Mouse (Mus musculus): ENCODE results near the gene Cox15. TPM values are rescaled to one million over a fixed set of nuclear protein-coding genes. Genes with fewer than 3 reads are reported as not detected.
A peak's percentile ranks its signal among the peaks of the same experiment; 100 is the strongest.

The Cox15 gene
- polyA plus RNA-seq, 1 experiment from 2014 or later, result 14.3 TPM

DNA sequence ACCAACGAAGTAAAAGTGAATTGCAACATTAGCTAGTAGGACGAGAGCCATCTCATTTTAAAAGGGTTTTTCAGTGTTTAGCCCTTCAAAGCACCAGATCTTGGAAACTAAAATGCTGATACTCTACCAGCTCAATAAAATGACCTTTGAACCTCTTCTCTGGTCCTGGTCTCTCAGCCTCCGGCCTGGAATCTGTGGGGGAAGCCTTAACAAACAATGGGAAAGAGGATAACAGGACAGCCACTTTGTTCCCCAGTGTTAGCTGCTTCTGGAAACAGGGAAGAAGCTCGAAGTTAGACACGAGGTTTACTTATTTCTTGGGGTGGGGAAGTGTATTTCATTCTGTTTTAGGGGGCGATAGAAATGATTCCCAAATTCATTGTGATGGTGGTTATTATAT is 19.5 kb upstream of the Cox15 start:
- Histone ChIP-seq H3K27ac (no peak overlapping the region), H3K79me2 (ENCODE audit: inconsistent target) (no peaks in the 10 kb centered on the region), H3K36me3 (ENCODE audit: inconsistent target) (peaks cover 21% of the 10 kb centered on the region; the same call in 1 of the 2 replicates), H3K4me3 (ENCODE audit: inconsistent target) (no peak overlapping the region)
- WGBS (ENCODE audit: missing documents), result 81% methylated on average over 6 of the region's 6 CpGs

DNA sequence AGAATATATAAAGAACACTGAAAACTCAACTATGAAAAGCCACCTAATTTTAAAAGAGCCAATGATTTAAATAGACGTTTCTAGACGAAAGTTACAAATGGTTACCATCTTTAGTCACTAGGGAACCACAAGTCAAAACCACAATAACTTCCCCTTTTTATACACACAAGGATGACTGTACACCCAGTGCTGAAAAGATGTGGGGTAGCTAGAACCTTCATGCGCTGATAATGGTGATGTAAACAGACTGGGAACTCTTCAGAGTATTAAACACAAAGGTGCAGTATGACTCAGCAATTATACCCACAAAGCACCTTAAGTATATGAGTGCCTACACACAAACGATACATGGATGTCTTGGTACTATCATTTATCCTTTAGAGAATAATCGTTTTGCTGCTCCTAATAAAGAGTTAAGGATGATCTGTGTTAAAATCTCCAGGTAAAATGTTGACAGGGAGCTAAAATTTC is 18.7 kb upstream of the Cox15 start:
- H3K36me3 ChIP-seq (ENCODE audit: inconsistent target), result peaks cover 27% of the 10 kb centered on the region; the same call in 1 of the 2 replicates

DNA sequence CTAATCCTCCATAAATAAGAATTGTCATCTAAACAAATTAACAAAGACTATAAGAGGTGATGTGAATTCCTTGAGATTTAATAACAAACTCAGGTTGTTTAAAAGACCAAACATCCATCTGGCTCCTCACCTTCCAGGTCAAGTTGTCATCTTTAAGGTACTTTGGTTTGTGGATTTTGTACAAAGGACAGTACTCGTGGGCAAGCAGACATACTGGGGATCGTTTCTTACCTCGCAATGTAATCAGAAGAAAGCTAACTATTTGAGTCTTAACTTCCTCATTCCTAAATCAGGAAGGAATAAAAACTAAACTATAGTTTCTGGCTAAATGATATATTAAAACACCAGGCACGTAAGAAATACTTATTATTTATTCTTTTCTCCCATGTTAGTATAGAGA is 17.8 kb upstream of the Cox15 start:
- WGBS (ENCODE audit: missing documents), result 3% methylated on average over 4 of the region's 4 CpGs
- Histone ChIP-seq H3K79me2 (ENCODE audit: inconsistent target) (no peaks in the 10 kb centered on the region), H3K4me3 (ENCODE audit: inconsistent target) (no peak overlapping the region), H3K36me3 (ENCODE audit: inconsistent target) (peaks cover 27% of the 10 kb centered on the region; the same call in 1 of the 2 replicates), H3K27ac (no peak overlapping the region)

More for the DNA sequence above, 18.7 kb upstream of the Cox15 start:
- 8% methylated on average over 5 of the region's 5 CpGs for WGBS (ENCODE audit: missing documents)
- Histone ChIP-seq H3K27ac (peak overlapping the region; percentile 28), H3K4me3 (ENCODE audit: inconsistent target) (no peak overlapping the region), H3K79me2 (ENCODE audit: inconsistent target) (no peaks in the 10 kb centered on the region)

GRCm38 (mm10) chr19:43769366-43769960 is 16.7 kb upstream of the Cox15 start:
- H3K79me2 ChIP-seq (ENCODE audit: inconsistent target), result no peaks in the 10 kb centered on the region
- H3K27ac ChIP-seq, result no peak overlapping the region
- no peak overlapping the region for H3K4me3 ChIP-seq (ENCODE audit: inconsistent target)
- WGBS (ENCODE audit: missing documents), result 92% methylated on average over 5 of the region's 5 CpGs
- peaks cover 30% of the 10 kb centered on the region; the same call in 1 of the 2 replicates for H3K36me3 ChIP-seq (ENCODE audit: inconsistent target)

- Histone ChIP-seq H3K36me3 (ENCODE audit: inconsistent target) (peaks cover 38% of the 10 kb centered on the region; the same call in 1 of the 2 replicates), H3K4me3 (ENCODE audit: inconsistent target) (no peak overlapping the region), H3K79me2 (ENCODE audit: inconsistent target) (no peaks in the 10 kb centered on the region), H3K27ac (no peak overlapping the region)
- WGBS (ENCODE audit: missing documents), result 93% methylated on average over 9 of the region's 9 CpGs
Measured at GRCm38 (mm10) chr19:43767549-43768322, 14.9 kb upstream of the Cox15 start.

GRCm38 (mm10) chr19:43766451-43766850 is 13.7 kb upstream of the Cox15 start:
- Histone ChIP-seq H3K79me2 (ENCODE audit: inconsistent target) (no peaks in the 10 kb centered on the region), H3K27ac (no peak overlapping the region), H3K36me3 (ENCODE audit: inconsistent target) (peaks cover 38% of the 10 kb centered on the region; the same call in 1 of the 2 replicates), H3K4me3 (ENCODE audit: inconsistent target) (no peak overlapping the region)
- WGBS (ENCODE audit: missing documents), result 95% methylated on average over 5 of the region's 5 CpGs

- Histone ChIP-seq H3K36me3 (ENCODE audit: inconsistent target) (peaks cover 38% of the 10 kb centered on the region; the same call in 1 of the 2 replicates), H3K79me2 (ENCODE audit: inconsistent target) (no peaks in the 10 kb centered on the region), H3K27ac (no peak overlapping the region), H3K4me3 (ENCODE audit: inconsistent target) (no peak overlapping the region)
- 85% methylated on average over 2 of the region's 2 CpGs for WGBS (ENCODE audit: missing documents)
Measured at GRCm38 (mm10) chr19:43762410-43762809, 9.6 kb upstream of the Cox15 start.

- peaks cover 33% of the 10 kb centered on the region; the same call in 1 of the 2 replicates for H3K36me3 ChIP-seq (ENCODE audit: inconsistent target)
- no peak overlapping the region for H3K27ac ChIP-seq
- no peaks in the 10 kb centered on the region for H3K79me2 ChIP-seq (ENCODE audit: inconsistent target)
- no peak overlapping the region for H3K4me3 ChIP-seq (ENCODE audit: inconsistent target)
Measured at GRCm38 (mm10) chr19:43761543-43762256, 8.9 kb upstream of the Cox15 start.

- Histone ChIP-seq H3K36me3 (ENCODE audit: inconsistent target) (peaks cover 36% of the 10 kb centered on the region; the same call in 1 of the 2 replicates), H3K27ac (no peak overlapping the region), H3K4me3 (ENCODE audit: inconsistent target) (no peak overlapping the region), H3K79me2 (ENCODE audit: inconsistent target) (no peaks in the 10 kb centered on the region)
- 34% methylated on average over 6 of the region's 6 CpGs for WGBS (ENCODE audit: missing documents)
Measured at GRCm38 (mm10) chr19:43760504-43760903, 7.7 kb upstream of the Cox15 start.

- H3K27ac ChIP-seq, result no peak overlapping the region
- WGBS (ENCODE audit: missing documents), result 87% methylated on average over 2 of the region's 2 CpGs
- H3K36me3 ChIP-seq (ENCODE audit: inconsistent target), result peaks cover 20% of the 10 kb centered on the region; the same call in 1 of the 2 replicates
- no peak overlapping the region for H3K4me3 ChIP-seq (ENCODE audit: inconsistent target)
- peaks cover 18% of the 10 kb centered on the region for H3K79me2 ChIP-seq (ENCODE audit: inconsistent target)
Measured at GRCm38 (mm10) chr19:43754872-43755271, 2.1 kb upstream of the Cox15 start.

GRCm38 (mm10) chr19:43754237-43754636 is 1.4 kb upstream of the Cox15 start:
- Histone ChIP-seq H3K36me3 (ENCODE audit: inconsistent target) (peaks cover 15% of the 10 kb centered on the region), H3K79me2 (ENCODE audit: inconsistent target) (peaks cover 18% of the 10 kb centered on the region), H3K27ac (no peak overlapping the region), H3K4me3 (ENCODE audit: inconsistent target) (no peak overlapping the region)
- 60% methylated on average over 2 of the region's 2 CpGs for WGBS (ENCODE audit: missing documents)

DNA sequence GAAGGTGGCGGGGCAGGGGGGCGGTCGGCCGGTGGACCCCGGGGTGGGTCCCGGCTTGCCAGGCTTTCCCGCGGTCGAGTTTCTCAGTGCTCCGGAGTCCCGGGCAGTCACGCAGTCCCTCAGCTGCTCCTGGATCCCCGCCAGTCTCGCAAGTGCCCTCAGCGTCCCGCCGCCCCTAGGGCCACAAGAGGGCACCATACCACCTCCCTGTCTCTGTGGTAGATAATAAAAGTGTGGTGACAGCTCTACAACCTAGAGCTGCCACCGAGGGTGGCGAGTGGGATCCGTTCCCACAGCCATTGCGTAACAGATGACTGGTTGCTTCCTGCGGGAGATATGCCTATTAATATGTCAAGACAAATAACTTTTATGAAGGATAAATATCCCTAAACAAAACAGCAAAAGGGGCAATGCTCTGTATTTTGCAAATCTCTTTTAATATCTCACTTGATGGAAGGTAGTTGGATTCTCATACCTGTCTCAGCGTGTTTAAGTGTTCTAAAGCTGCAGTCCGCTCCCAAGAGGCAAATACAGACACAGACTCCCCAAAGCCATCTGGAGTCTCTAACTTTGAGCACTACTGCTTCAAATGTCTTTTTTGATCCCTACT is 531 bp upstream of the Cox15 start:
- H3K4me3 ChIP-seq (ENCODE audit: inconsistent target), result peak overlapping the region; percentile 46
- WGBS (ENCODE audit: missing documents), result 3% methylated on average over 24 of the region's 24 CpGs
- H3K79me2 ChIP-seq (ENCODE audit: inconsistent target), result peaks cover 18% of the 10 kb centered on the region
- peak overlapping the region; percentile 33 for H3K27ac ChIP-seq
- H3K36me3 ChIP-seq (ENCODE audit: inconsistent target), result peaks cover 15% of the 10 kb centered on the region

- H3K79me2 ChIP-seq (ENCODE audit: inconsistent target), result peaks cover 18% of the 10 kb centered on the region
- H3K36me3 ChIP-seq (ENCODE audit: inconsistent target), result peaks cover 34% of the 10 kb centered on the region
- 100% methylated on average over 2 of the region's 2 CpGs for WGBS (ENCODE audit: missing documents)
- H3K4me3 ChIP-seq (ENCODE audit: inconsistent target), result no peak overlapping the region
- no peak overlapping the region for H3K27ac ChIP-seq
Measured at GRCm38 (mm10) chr19:43750008-43750407, 2.8 kb downstream of the Cox15 start.

- H3K27ac ChIP-seq, result no peak overlapping the region
- 96% methylated on average over 4 of the region's 4 CpGs for WGBS (ENCODE audit: missing documents)
- H3K79me2 ChIP-seq (ENCODE audit: inconsistent target), result peaks cover 18% of the 10 kb centered on the region
- peaks cover 43% of the 10 kb centered on the region for H3K36me3 ChIP-seq (ENCODE audit: inconsistent target)
- no peak overlapping the region for H3K4me3 ChIP-seq (ENCODE audit: inconsistent target)
Measured at GRCm38 (mm10) chr19:43747877-43748276, 4.9 kb downstream of the Cox15 start.
